Comparison of ENCODE assay signal across 8 mouse cellular contexts in the genomic region with DNA sequence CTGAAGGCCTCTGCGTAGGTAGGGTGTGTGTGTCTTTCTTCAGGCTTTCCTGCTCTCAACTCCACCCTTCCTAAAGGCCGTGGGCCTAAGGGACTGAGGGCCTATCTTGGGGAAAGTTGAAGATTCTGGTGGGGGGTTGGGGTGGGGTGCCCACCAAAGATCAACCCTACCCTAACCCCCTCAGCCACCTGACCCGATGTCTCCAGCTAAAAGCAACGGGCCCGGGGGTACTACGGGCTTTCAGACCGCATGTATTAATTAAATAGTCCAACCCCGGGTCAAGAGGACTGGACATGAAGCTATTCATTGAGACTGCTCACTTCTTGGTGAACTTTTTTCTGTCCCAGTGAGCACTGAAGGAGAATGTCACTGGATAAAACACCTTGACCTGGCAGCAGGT. TPM values are rescaled to one million over a fixed set of nuclear protein-coding genes. Genes with fewer than 3 reads are reported as not detected.
A peak's percentile ranks its signal among the peaks of the same experiment; 100 is the strongest.
DNase-seq lines count a peak whose midpoint lies in the region; ATAC-seq and TF ChIP-seq lines count a peak whose summit lies in the region.

No protein-coding gene starts in this region.

- no peaks in the 10 kb centered on the region for H3K9me3 ChIP-seq in liver, embryonic 12.5 days (replicated peaks)

- peak overlapping the region; percentile 94 for H3K27ac ChIP-seq in testis, adult 2 months (ENCODE audit: control insufficient read depth, insufficient read depth, low read depth, low read length)
- H3K27ac ChIP-seq in liver, embryonic 12.5 days, result peak overlapping the region; percentile 82

- H3K4me3 ChIP-seq in testis, adult 2 months (ENCODE audit: control insufficient read depth, low read depth, low read length), result peak overlapping the region; percentile 90; the same call in 1 of the 2 replicates
- peak overlapping the region; percentile 61 for H3K4me3 ChIP-seq in liver, embryonic 12.5 days

- intact Hi-C loops in heart, postnatal 36 days (cut with DNase I), result no loop called here

- no peaks in the 10 kb centered on the region for H3K36me3 ChIP-seq in testis, adult 2 months (ENCODE audit: control insufficient read depth, insufficient read depth, low read length)
- no peaks in the 10 kb centered on the region for H3K36me3 ChIP-seq in liver, embryonic 12.5 days

- H3K4me1 ChIP-seq in testis, adult 2 months (ENCODE audit: control insufficient read depth, insufficient read depth, low read length), result peaks cover 24% of the 10 kb centered on the region
- peaks cover 82% of the 10 kb centered on the region for H3K4me1 ChIP-seq in liver, embryonic 12.5 days

- ATAC-seq in liver, embryonic 12.5 days, result no peak

- peak; percentile 90 for DNase-seq in heart, adult 11 months
- no peak for DNase-seq in heart, postnatal 36 days
- DNase-seq in testis, postnatal 10 days (ENCODE audit: low spot score), result no peak
- DNase-seq in ovary, adult 18-20 months (ENCODE audit: low spot score), result no peak
- no peak for DNase-seq in spleen, postnatal 14 days (ENCODE audit: low spot score in 2 of 2)
- no peak for DNase-seq in adrenal gland, adult 2 months

- TF ChIP-seq POLR2A in testis, adult 2 months (IDR thresholded peaks at IDR 0.05; ENCODE audit: control insufficient read depth, low read depth, low read length), result no peak

- H3K27me3 ChIP-seq in testis, adult 2 months (ENCODE audit: control insufficient read depth, insufficient read depth, low read length), result no peaks in the 10 kb centered on the region
- H3K27me3 ChIP-seq in liver, embryonic 12.5 days (replicated peaks), result peaks cover 33% of the 10 kb centered on the region

- H3K9ac ChIP-seq in liver, embryonic 12.5 days, result no peak overlapping the region

- TF ChIP-seq CTCF in testis, adult 2 months (IDR thresholded peaks at IDR 0.05; ENCODE audit: control insufficient read depth, insufficient read depth, insufficient replicate concordance, low read depth, low read length), result no peak

- WGBS in liver, embryonic 12.5 days (ENCODE audit: insufficient replicate concordance), result 78% methylated on average over 8 of the region's 8 CpGs

- H3K4me2 ChIP-seq in liver, embryonic 12.5 days, result peak overlapping the region; percentile 97

RNA-seq across cellular contexts. Expression of a gene that starts 9.0 kb away (rescaled TPM):
- not detected for total RNA-seq in heart, postnatal 36 days (2021)
- polyA plus RNA-seq in testis, adult 2 months (2012; rRNA removed), result 945 and 1,232 TPM in 2 replicates
- polyA plus RNA-seq in liver, embryonic 12.5 days (2016; fragmentation: Nextera tagmentation; extraction: Ambion mirVana), result not detected in 2 replicates
- not detected for total RNA-seq in adrenal gland, adult 2 months (2021)
- 1.0 and 2.1 TPM in 2 replicates for polyA plus RNA-seq in adrenal gland, adult 2 months (2012; rRNA removed)

RNA-seq across cellular contexts. Expression of a gene that starts 9.2 kb away (rescaled TPM):
- total RNA-seq in heart, postnatal 36 days (2021), result not detected
- 252 and 267 TPM in 2 replicates for polyA plus RNA-seq in testis, adult 2 months (2012; rRNA removed)
- not detected in 2 replicates for polyA plus RNA-seq in liver, embryonic 12.5 days (2016; fragmentation: Nextera tagmentation; extraction: Ambion mirVana)
- total RNA-seq in adrenal gland, adult 2 months (2021), result not detected
- polyA plus RNA-seq in adrenal gland, adult 2 months (2012; rRNA removed), result not detected in 2 replicates

RNA-seq across cellular contexts. Expression of a gene that starts 13.4 kb away (rescaled TPM):
- 1 to 10 TPM; 4.4 to 5.7 TPM for total RNA-seq in heart, postnatal 36 days (2021)
- polyA plus RNA-seq in testis, adult 2 months (2012; rRNA removed), result 55.6 and 69.9 TPM in 2 replicates
- 192 and 195 TPM in 2 replicates for polyA plus RNA-seq in liver, embryonic 12.5 days (2016; fragmentation: Nextera tagmentation; extraction: Ambion mirVana)
- 10 to 100 TPM; 39.8 to 46.4 TPM for total RNA-seq in adrenal gland, adult 2 months (2021)
- 48.8 and 67.4 TPM in 2 replicates for polyA plus RNA-seq in adrenal gland, adult 2 months (2012; rRNA removed)

RNA-seq across cellular contexts. Expression of a gene that starts 38.6 kb away (rescaled TPM):
- 10 to 100 TPM; 50.3 to 53.8 TPM for total RNA-seq in heart, postnatal 36 days (2021)
- polyA plus RNA-seq in testis, adult 2 months (2012; rRNA removed), result 35.5 and 38.2 TPM in 2 replicates
- polyA plus RNA-seq in liver, embryonic 12.5 days (2016; fragmentation: Nextera tagmentation; extraction: Ambion mirVana), result 36.7 and 37.4 TPM in 2 replicates
- total RNA-seq in adrenal gland, adult 2 months (2021), result 10 to 100 TPM; 72.1 to 72.4 TPM
- 15.1 and 18.8 TPM in 2 replicates for polyA plus RNA-seq in adrenal gland, adult 2 months (2012; rRNA removed)

RNA-seq across cellular contexts. Expression of a gene that starts 42.5 kb away (rescaled TPM):
- 10 to 100 TPM; 17.7 to 21.1 TPM for total RNA-seq in heart, postnatal 36 days (2021)
- polyA plus RNA-seq in testis, adult 2 months (2012; rRNA removed), result 123 and 132 TPM in 2 replicates
- 140 and 145 TPM in 2 replicates for polyA plus RNA-seq in liver, embryonic 12.5 days (2016; fragmentation: Nextera tagmentation; extraction: Ambion mirVana)
- 10 to 100 TPM; 44.4 to 53.9 TPM for total RNA-seq in adrenal gland, adult 2 months (2021)
- polyA plus RNA-seq in adrenal gland, adult 2 months (2012; rRNA removed), result 17.2 and 18.4 TPM in 2 replicates

Comparison
In these comparisons a context has a peak if more than half of its experiments do, and no peak if none do; other contexts are left out.
1. RNA of a gene that starts 9.0 kb away (polyA plus RNA-seq): 945 to 1,232 TPM in testis, adult 2 months; 1.0 to 2.1 TPM in adrenal gland, adult 2 months and not detected in liver, embryonic 12.5 days; every median in the first group is over 100 times any median in the second.
2. RNA of a gene that starts 9.2 kb away (polyA plus RNA-seq): 252 to 267 TPM in testis, adult 2 months; not detected in liver, embryonic 12.5 days and not detected in adrenal gland, adult 2 months; every median in the first group is over 100 times any median in the second.